Mouse (Mus musculus): ENCODE measurements around the gene Nrp2. TPM values are rescaled to one million over a fixed set of nuclear protein-coding genes. Genes with fewer than 3 reads are reported as not detected.

Nrp2 gene
- total and polyA plus RNA-seq, 3 experiments, result not detected

DNA sequence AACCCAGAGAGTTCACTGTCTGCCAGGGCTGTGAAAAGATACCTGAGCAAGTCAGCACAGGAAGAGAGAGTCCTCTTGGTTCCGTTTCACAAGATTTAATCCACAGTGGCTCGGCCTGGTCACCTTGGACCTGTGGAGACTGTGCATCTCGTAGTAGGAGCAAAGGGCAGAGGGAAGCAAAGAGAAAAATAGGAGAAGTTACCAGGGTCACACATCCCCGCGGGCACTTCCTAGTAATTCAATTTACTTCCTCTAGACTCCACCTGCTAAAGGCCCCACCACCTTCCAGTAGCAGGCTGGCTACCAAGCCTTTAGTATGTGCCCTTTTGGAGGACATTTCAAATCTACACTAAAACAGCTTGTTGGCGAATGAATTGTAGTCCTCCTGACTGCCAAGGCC lies 11.9 kb upstream of the Nrp2 start:
- Histone ChIP-seq H3K4me3 (ENCODE audit: control insufficient read depth in 1 of 2, insufficient read depth in 1 of 2, low read depth in 2 of 2, low read length in 2 of 2) (no peak overlapping the region), H3K9ac (ENCODE audit: control insufficient read depth, low read depth, low read length, poor library complexity, severe bottlenecking) (no peak overlapping the region), H3K79me2 (ENCODE audit: control insufficient read depth, insufficient read depth, low read length, poor library complexity) (no peaks in the 10 kb centered on the region), H3K27me3 (ENCODE audit: control insufficient read depth in 1 of 2, insufficient read depth in 2 of 2, low read length in 2 of 2) (no peaks in the 10 kb centered on the region), H3K9me3 (replicated peaks; ENCODE audit: insufficient read depth, low read length) (no peaks in the 10 kb centered on the region), H3K4me1 (ENCODE audit: control insufficient read depth in 1 of 2, insufficient read depth in 2 of 2, low read length in 2 of 2) (no peaks in the 10 kb centered on the region), H3K27ac (ENCODE audit: control insufficient read depth, low read depth, low read length) (no peak overlapping the region), H3K36me3 (ENCODE audit: control insufficient read depth in 1 of 2, insufficient read depth in 2 of 2, low read length in 2 of 2) (no peaks in the 10 kb centered on the region)
- TF ChIP-seq EP300 (IDR thresholded peaks at IDR 0.05; ENCODE audit: low read depth in 1 of 2, low read length in 2 of 2) (no peak), ZMIZ1 (IDR thresholded peaks at IDR 0.05; ENCODE audit: low read depth, low read length) (no peak), ETS1 (IDR thresholded peaks at IDR 0.05; ENCODE audit: low read depth, low read length) (no peak), ZKSCAN1 (IDR thresholded peaks at IDR 0.05; ENCODE audit: low read depth, low read length) (no peak), ZNF384 (IDR thresholded peaks at IDR 0.05; ENCODE audit: low read depth, low read length) (no peak), MAX (IDR thresholded peaks at IDR 0.05; ENCODE audit: low read length) (no peak)
- no peak for DNase-seq (ENCODE audit: low read depth, low spot score)

DNA sequence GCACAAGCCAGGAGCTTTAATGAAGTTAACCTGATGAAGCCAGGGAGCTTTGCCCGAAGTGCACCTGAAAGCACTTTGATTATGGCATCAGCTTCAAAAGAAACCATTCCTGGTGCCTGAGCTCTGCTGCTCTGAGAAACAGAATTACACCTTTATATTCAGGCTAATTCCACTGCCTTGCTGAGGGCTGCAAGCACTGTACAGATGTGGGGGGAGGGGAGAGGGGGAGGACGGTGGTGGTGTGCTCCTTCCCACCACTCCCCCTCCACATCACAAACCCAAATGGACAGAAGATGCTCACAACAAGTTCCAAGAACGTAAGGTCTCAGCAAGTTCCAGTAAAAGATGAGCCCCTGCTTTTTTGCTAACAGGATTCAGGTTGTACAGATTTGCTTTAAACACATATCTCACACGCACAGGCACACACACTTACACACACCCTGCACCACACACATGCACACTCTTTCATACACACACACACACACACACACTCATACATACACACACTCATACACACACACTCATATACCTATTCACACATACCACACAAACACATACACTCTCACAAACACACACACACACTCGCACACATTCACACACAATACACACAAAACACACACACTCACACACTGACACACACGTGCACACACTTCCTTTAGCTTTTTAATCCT lies 6.6 kb upstream of the Nrp2 start:
- no peak for TF ChIP-seq CHD1 (IDR thresholded peaks at IDR 0.05; ENCODE audit: low read depth, low read length)
- no peak for TF ChIP-seq POLR2A (IDR thresholded peaks at IDR 0.05; ENCODE audit: control insufficient read depth in 1 of 2, insufficient read depth in 1 of 2, low read depth in 1 of 2, low read length in 2 of 2, poor library complexity in 1 of 2)
- TF ChIP-seq RAD21 (IDR thresholded peaks at IDR 0.05; ENCODE audit: low read depth, low read length), result no peak
- no peak for TF ChIP-seq USF1 (IDR thresholded peaks at IDR 0.05; ENCODE audit: low read depth, low read length)
- TF ChIP-seq ETS1 (IDR thresholded peaks at IDR 0.05; ENCODE audit: low read depth, low read length), result no peak
- no peak for TF ChIP-seq NELFE (IDR thresholded peaks at IDR 0.05; ENCODE audit: low read depth, low read length)
- TF ChIP-seq BHLHE40 (IDR thresholded peaks at IDR 0.05; ENCODE audit: borderline replicate concordance, low read depth, low read length), result no peak
- TF ChIP-seq CHD2 (IDR thresholded peaks at IDR 0.05; ENCODE audit: low read length), result no peak
- TF ChIP-seq RCOR1 (IDR thresholded peaks at IDR 0.05; ENCODE audit: low read depth, low read length), result no peak
- no peak for TF ChIP-seq KAT2A (conservative IDR thresholded peaks at IDR 0.05; ENCODE audit: low read depth, low read length)
- TF ChIP-seq MAX (IDR thresholded peaks at IDR 0.05; ENCODE audit: low read length), result no peak
- TF ChIP-seq POLR2AphosphoS2 (IDR thresholded peaks at IDR 0.05; ENCODE audit: low read length), result no peak
- no peak for TF ChIP-seq TAL1 (IDR thresholded peaks at IDR 0.05; ENCODE audit: low read length)
- Histone ChIP-seq H3K79me2 (ENCODE audit: control insufficient read depth, insufficient read depth, low read length, poor library complexity) (no peaks in the 10 kb centered on the region), H3K27ac (ENCODE audit: control insufficient read depth, low read depth, low read length) (no peak overlapping the region), H3K4me3 (ENCODE audit: control insufficient read depth in 1 of 2, insufficient read depth in 1 of 2, low read depth in 2 of 2, low read length in 2 of 2) (no peak overlapping the region), H3K9me3 (replicated peaks; ENCODE audit: insufficient read depth, low read length) (no peaks in the 10 kb centered on the region), H3K27me3 (ENCODE audit: control insufficient read depth in 1 of 2, insufficient read depth in 2 of 2, low read length in 2 of 2) (no peaks in the 10 kb centered on the region), H3K4me1 (ENCODE audit: control insufficient read depth in 1 of 2, insufficient read depth in 2 of 2, low read length in 2 of 2) (no peaks in the 10 kb centered on the region), H3K9ac (ENCODE audit: control insufficient read depth, low read depth, low read length, poor library complexity, severe bottlenecking) (no peak overlapping the region), H3K36me3 (ENCODE audit: control insufficient read depth in 1 of 2, insufficient read depth in 2 of 2, low read length in 2 of 2) (no peaks in the 10 kb centered on the region)
- no peak for DNase-seq (ENCODE audit: low read depth, low spot score)
